Mouse (Mus musculus) ovary, adult 2 months (tissue): ENCODE measurements around the gene Prl2c1. TPM values are rescaled to one million over a fixed set of nuclear protein-coding genes. Genes with fewer than 3 reads are reported as not detected.

Experiments used
- polyA plus RNA-seq: library from polyadenylated mRNA; depleted of rRNA; stranded (reverse); fragments of >200 nt; gene quantifications from 2 replicates; pipeline ENCODE4 v1.2.3, GENCODE M21; 2012; rRNA removed

The Prl2c1 gene
- not detected in 2 replicates for polyA plus RNA-seq

GRCm38 (mm10) chr13:27849042-27849441 lies at the start of gene Prl2c1:
Gene Prl2c1 (plus strand): TSS chr13:27849342.

GRCm38 (mm10) chr13:27801354-27801753 lies 47.8 kb upstream of the Prl2c1 start, which contains the start of gene Prl2a1:
Gene Prl2a1 (plus strand): TSS chr13:27801654.

Other genes with a start within 250 kb of the Prl2c1 start
- gene Prl7b1, start 238.8 kb upstream of the Prl2c1 start, polyA plus RNA-seq = not detected in 2 replicates
- gene Prl7a1, start 206.8 kb upstream of the Prl2c1 start, polyA plus RNA-seq = not detected in 2 replicates
- not detected in 2 replicates for gene Prl7a2, start 181.3 kb upstream of the Prl2c1 start, polyA plus RNA-seq
- gene Prl7d1, start 132.6 kb upstream of the Prl2c1 start, polyA plus RNA-seq = not detected in 2 replicates
- not detected in 2 replicates for gene Prl7c1, start 68.5 kb upstream of the Prl2c1 start, polyA plus RNA-seq
- gene Prl2a1, start 47.7 kb upstream of the Prl2c1 start, polyA plus RNA-seq = not detected in 2 replicates
- gene Prl4a1, start 166.9 kb downstream of the Prl2c1 start, polyA plus RNA-seq = not detected in 2 replicates